Mouse (Mus musculus): ENCODE results near the gene Usf1.

DNA sequence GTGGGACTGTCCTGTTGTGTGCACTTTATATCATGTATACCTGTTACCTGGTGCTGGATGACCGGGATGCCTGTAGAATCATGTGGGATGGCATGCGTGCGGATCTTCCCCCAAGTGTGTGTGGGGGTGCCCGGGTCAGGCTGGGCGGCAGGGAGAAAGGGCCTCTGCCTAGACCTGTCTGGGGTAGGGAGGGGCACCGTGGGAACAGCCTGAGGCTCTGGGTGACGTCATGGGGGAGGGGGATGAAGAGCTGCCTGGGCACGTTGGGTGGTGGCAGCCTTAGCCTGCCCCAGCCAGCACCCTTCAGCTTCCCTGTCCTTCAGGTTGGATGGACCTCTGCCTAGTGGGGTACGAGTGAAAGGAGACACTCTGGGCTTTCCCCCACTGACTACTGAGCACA lies 26.8 kb upstream of the Usf1 start:
- TF ChIP-seq MAX (IDR thresholded peaks at IDR 0.05; ENCODE audit: low read depth): no peak
- TF ChIP-seq TCF12 (IDR thresholded peaks at IDR 0.05; ENCODE audit: insufficient read depth, poor library complexity, severe bottlenecking): no peak
- no peak for TF ChIP-seq POLR2A (IDR thresholded peaks at IDR 0.05; ENCODE audit: insufficient read length, low read depth)
- no peak for TF ChIP-seq POLR2AphosphoS2 (IDR thresholded peaks at IDR 0.05; ENCODE audit: insufficient read length, low read depth)
- no peak for TF ChIP-seq E2F4 (IDR thresholded peaks at IDR 0.05; ENCODE audit: insufficient read depth)
- TF ChIP-seq MYOD1 (IDR thresholded peaks at IDR 0.05; ENCODE audit: control insufficient read depth in 1 of 3, insufficient read length in 2 of 3, low read depth in 2 of 3): no peak
- TF ChIP-seq TCF3 (IDR thresholded peaks at IDR 0.05; ENCODE audit: insufficient read length, low read depth): no peak
- no peak for TF ChIP-seq CEBPB (IDR thresholded peaks at IDR 0.05; ENCODE audit: insufficient read depth, poor library complexity, severe bottlenecking)
- no peak for TF ChIP-seq USF1 (IDR thresholded peaks at IDR 0.05; ENCODE audit: low read depth)
- no peak for TF ChIP-seq MYOG (IDR thresholded peaks at IDR 0.05; ENCODE audit: control insufficient read depth in 1 of 3, insufficient read depth in 1 of 3, insufficient read length in 2 of 3, low read depth in 2 of 3)
- no peak for TF ChIP-seq SRF (IDR thresholded peaks at IDR 0.05; ENCODE audit: control insufficient read depth, insufficient read length, low read depth)
- no peak for TF ChIP-seq REST (IDR thresholded peaks at IDR 0.05; ENCODE audit: insufficient read depth, insufficient read length)
